Mouse (Mus musculus): ENCODE data around the gene Dsn1.

Gene Dsn1

GRCm38 (mm10) chr2:156967388-156967787 is 39.6 kb downstream of the Dsn1 start:
- peak; percentile 7 for DNase-seq (ENCODE audit: low spot score)

GRCm38 (mm10) chr2:156963891-156964290 is 43.1 kb downstream of the Dsn1 start:
- no peak for DNase-seq (ENCODE audit: low spot score)

- DNase-seq (ENCODE audit: low spot score), result no peak
Observed at GRCm38 (mm10) chr2:156958496-156959252, 48.3 kb downstream of the Dsn1 start.

- no peak for DNase-seq (ENCODE audit: low spot score)
Observed at GRCm38 (mm10) chr2:156957035-156957434, 49.9 kb downstream of the Dsn1 start.

- DNase-seq (ENCODE audit: low spot score), result no peak
Observed at GRCm38 (mm10) chr2:156956306-156956705, 50.6 kb downstream of the Dsn1 start.

GRCm38 (mm10) chr2:156954463-156954862 is 52.5 kb downstream of the Dsn1 start:
- no peak for DNase-seq (ENCODE audit: low spot score)

- DNase-seq (ENCODE audit: low spot score), result no peak
Observed at GRCm38 (mm10) chr2:156951301-156952094, 55.5 kb downstream of the Dsn1 start.

GRCm38 (mm10) chr2:156950816-156951215 is 56.1 kb downstream of the Dsn1 start:
- DNase-seq (ENCODE audit: low spot score), result no peak
